Mouse (Mus musculus): ENCODE results near the gene Tmem120b. TPM values are rescaled to one million over a fixed set of nuclear protein-coding genes. Genes with fewer than 3 reads are reported as not detected.
"Not testable (repeated sequence)": the region's sequence is repeated elsewhere in the genome, so short reads cannot be mapped to it uniquely, and the experiment has no call there.

Tmem120b gene
- total RNA-seq, 2 experiments from 2014 or later: 18.9 to 19.0 TPM

- DNase-seq: no peak
- intact Hi-C loops (cut with DNase I): loop anchor here (5.0 kb wide), 1 partner anchor 122 kb away; no protein-coding TSS in a partner anchor
These were observed 18.9 kb upstream of the Tmem120b start for GRCm38 (mm10) chr5:123049271-123049670.

GRCm38 (mm10) chr5:123050918-123051317, 17.3 kb upstream of the Tmem120b start:
- intact Hi-C loops (cut with DNase I): no loop called here
- peak in 1 of 2 experiments; percentile 69 for DNase-seq

DNA sequence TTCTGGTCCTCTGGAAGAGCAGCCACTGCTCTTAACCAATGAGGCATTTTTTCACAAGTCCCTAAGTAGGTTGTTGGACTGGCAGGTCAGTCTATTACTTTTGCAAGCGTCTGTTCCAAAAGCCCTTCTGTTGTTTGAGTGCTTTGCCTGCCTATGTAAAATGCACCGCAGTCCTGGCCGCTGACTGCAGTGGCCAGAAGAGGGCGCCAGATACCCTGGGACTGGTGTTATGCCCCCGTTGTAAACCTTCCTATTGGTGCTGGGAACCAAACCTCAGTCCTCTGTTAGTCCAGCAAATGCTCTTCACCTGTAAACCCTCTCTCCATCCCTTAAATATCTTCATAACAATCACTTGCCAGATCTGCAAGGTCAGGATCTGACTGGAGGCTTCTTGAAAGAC, 16.5 kb upstream of the Tmem120b start:
- no peak for DNase-seq
- intact Hi-C loops (cut with DNase I): no loop called here

DNA sequence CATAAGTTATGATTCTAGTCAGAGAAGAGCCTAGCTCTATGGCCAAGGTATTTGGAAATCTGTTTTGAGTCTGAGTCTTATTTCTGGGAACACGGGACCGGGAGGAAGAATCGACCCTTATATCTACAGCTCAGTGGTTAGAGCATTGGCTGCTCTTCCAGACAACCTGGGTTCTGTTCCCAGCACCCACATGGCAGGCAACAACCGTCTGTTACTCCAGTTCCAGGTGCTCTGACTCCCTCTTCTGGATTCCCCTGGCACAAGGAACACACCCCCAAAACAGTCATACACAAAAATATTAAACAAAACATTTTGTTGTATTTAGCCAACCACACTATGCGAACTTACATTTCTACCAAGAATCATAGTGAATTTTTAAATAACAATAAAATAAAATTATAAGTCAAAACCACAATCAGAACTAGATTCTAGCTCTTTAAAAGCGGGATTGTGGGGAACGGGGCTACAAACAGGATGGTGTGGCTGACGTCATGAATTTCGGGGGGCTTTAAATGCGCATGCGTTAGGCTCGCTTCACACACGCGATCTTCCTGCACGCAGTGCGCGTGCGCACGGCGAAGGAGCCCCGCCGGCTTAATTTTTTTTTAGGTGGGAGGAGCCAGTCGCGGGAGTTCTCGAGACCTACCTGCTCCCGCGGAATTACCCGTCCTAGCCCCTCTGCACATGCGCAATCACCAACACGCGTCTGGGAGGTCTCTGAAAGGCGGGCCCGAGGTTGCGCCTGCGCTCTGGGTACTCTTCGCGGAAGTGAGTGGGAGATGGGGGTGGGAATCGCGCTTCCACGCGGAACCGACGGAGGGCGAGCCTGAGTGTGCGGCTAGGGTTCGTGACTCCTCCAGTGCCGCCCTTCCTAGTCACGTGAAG, 10.6 kb upstream of the Tmem120b start:
- intact Hi-C loops (cut with DNase I): no loop called here

GRCm38 (mm10) chr5:123058251-123059102, 9.7 kb upstream of the Tmem120b start:
- no peak for DNase-seq
- intact Hi-C loops (cut with DNase I): no loop called here

More for the DNA sequence above, 10.6 kb upstream of the Tmem120b start:
- peak; percentile 96 to 99 for DNase-seq

- no peak for DNase-seq
- intact Hi-C loops (cut with DNase I): no loop called here
These were observed 8.3 kb upstream of the Tmem120b start for GRCm38 (mm10) chr5:123059757-123060520.

- intact Hi-C loops (cut with DNase I): no loop called here
- DNase-seq: peak in 1 of 2 experiments; percentile 30
These were observed 7.4 kb upstream of the Tmem120b start for GRCm38 (mm10) chr5:123060706-123061401.

DNA sequence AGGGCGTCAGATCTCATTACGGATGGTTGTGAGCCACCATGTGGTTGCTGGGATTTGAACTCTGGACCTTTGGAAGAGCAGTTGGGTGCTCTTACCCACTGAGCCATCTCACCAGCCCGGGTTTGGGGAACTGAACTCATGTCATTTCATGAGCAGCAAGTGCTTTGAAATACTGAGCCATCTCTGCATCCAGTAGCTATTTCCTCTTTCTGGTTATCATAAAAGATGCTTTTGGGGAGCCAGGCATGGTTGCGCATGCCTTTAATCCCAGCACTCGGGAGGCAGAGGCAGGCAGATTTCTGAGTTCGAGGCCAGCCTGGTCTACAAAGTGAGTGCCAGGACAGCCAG, 6.8 kb upstream of the Tmem120b start:
- DNase-seq; intact Hi-C loops (cut with DNase I): not testable (repeated sequence)

- intact Hi-C loops (cut with DNase I): no loop called here
- no peak for DNase-seq
These were observed 5.1 kb upstream of the Tmem120b start for GRCm38 (mm10) chr5:123063141-123063540.

- no peak for DNase-seq
- intact Hi-C loops (cut with DNase I): no loop called here
These were observed 4.0 kb upstream of the Tmem120b start for GRCm38 (mm10) chr5:123064207-123064606.

- intact Hi-C loops (cut with DNase I): loop anchor here (2.0 to 5.0 kb wide), 3 partner anchors 65 to 105 kb away; partner anchors contain the start of gene Rhof
- DNase-seq: no peak
These were observed 720 bp upstream of the Tmem120b start for GRCm38 (mm10) chr5:123067395-123067995.

DNA sequence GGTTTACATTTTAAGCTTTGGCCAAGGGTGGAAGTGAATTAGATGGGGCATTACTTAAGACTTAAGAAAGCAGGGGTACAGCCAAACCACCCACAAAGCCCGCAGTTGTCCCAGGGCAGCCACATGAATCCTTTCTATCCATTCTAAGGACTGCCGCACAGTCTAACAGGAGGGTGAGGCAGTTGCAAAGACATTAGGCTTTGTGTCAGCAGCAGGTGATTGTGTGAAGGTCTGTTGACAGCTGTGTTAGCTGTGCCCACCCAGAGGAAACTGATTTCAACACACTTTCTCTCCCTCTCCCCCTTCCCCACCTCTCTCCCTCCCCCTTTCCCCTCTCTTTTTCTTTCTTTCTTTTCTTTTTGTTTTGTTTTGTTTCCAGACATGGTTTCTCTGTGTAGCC, 499 bp downstream of the Tmem120b start:
- intact Hi-C loops (cut with DNase I): loop anchor here (2.0 to 5.0 kb wide), 3 partner anchors 48 to 104 kb away; partner anchors contain the start of gene Rhof
- DNase-seq: no peak

GRCm38 (mm10) chr5:123075576-123076418, 7.6 kb downstream of the Tmem120b start:
- DNase-seq: peak; percentile 86 to 94
- intact Hi-C loops (cut with DNase I): loop anchor here (1.0 kb wide), 1 partner anchor 35 kb away; no protein-coding TSS in a partner anchor

DNA sequence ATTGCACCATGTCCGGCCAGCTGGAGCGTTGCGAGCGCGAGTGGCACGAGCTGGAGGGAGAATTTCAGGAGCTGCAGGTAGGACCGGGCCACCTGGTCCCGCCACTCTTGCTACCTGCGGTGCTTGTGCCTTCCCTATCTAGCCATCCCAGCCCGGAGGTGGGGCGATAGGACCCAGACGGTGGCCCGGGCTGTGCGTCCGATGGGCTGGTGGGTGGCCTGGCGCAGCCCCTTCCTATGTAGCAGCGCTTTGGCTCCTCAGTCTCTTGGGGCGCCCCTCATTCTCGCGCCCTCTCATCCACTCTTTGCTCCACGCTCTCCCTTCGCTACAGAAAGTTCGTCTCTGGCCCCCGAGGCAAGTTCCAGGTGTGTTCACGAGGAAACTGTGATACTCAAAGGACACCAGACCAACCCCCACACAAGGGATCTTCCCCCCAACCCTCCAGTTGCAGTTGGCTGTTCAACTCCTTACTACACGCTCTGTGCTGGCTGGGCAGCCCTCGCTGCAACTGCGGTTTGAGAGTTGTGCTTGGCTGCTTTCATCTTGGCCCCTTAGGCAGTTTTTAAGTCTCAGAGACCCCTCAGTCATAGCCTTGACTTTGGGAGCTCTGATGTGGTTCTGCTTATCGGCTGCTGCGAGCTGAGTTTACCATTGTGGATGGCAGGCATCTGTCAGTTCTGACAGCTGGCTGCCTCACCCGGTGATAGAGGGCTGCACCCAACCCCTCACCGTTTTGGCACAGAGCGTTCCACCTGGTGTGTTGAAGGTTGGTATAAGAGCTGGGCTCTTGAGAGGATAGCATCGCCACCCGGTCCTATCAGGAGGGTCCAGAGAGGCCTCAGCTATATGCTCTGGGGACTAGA, 8.4 kb downstream of the Tmem120b start:
- intact Hi-C loops (cut with DNase I): loop anchor here (1.0 kb wide), 1 partner anchor 34 kb away; no protein-coding TSS in a partner anchor
- DNase-seq: no peak

DNA sequence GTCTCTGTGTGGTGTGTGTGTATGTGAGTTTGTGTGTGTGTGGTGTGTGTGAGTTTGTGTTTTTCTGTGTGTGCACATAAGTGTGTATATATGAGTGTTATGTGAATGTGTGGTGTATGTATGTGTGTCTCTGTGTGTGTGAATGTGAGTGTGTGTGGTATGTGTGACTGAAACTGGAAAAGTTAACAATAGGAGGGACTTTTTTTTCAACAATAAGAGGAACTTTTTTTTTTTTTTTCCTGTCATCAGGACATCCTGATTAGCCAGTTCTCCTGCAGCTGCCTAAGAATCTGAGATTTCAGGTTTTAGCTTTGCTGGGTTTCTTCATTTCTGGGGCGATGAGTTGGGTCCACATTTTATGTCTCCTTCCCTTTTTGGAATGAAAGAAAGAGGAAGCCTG, 11.4 kb downstream of the Tmem120b start:
- DNase-seq: no peak
- intact Hi-C loops (cut with DNase I): no loop called here

GRCm38 (mm10) chr5:123080041-123080440, 11.8 kb downstream of the Tmem120b start:
- intact Hi-C loops (cut with DNase I): no loop called here
- no peak for DNase-seq

DNA sequence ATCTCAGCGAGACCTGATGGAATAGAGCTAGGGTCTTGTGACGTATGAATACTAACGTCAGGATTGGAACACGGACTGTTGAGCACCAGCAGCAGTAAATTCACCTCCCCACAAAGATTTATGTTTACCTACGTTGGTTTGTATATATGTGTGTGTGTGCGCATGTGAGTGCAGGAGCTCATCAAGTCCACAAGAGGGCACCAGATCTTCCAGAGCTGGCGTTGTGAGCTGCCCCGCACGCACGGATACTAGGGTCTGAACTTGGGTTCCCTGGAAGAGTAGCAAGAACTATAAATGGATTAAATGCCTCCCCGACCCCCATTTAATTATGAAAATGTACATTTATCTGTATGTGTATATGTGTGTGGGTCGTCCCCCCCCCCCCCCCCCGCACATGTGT, 12.3 kb downstream of the Tmem120b start:
- no peak for DNase-seq
- intact Hi-C loops (cut with DNase I): no loop called here

Data from gastrocnemius, postnatal 36 days (tissue).